Mouse (Mus musculus) bone marrow, adult 2 months (tissue): ENCODE measurements around the gene Btbd35f25. TPM values are rescaled to one million over a fixed set of nuclear protein-coding genes. Genes with fewer than 3 reads are reported as not detected.
"Not testable (repeated sequence)": the region's sequence is repeated elsewhere in the genome, so short reads cannot be mapped to it uniquely, and the experiment has no call there.

Experiments used
- H3K27ac ChIP-seq: fragments of 200-500 bp; 2 replicates; pipeline ENCODE4 v1.5.1; 2012; ENCODE audit warnings: low read depth, mild to moderate bottlenecking, control low read depth, inconsistent platforms, low read length; ENCODE audit not compliant: control insufficient read depth, poor library complexity, insufficient read depth
- H3K4me1 ChIP-seq: fragments of 200-500 bp; 2 replicates; pipeline ENCODE4 v1.6.1; 2011; ENCODE audit warnings: low read length; ENCODE audit not compliant: control insufficient read depth, insufficient read depth
- H3K4me3 ChIP-seq: fragments of 200-500 bp; replicated peaks from 2 replicates; pipeline ENCODE3; 2011; ENCODE audit warnings: mild to moderate bottlenecking, low read depth, low read length, control low read depth; ENCODE audit not compliant: control insufficient read depth
- CTCF ChIP-seq: fragments of 200-500 bp; IDR thresholded peaks from 2 replicates; pipeline ENCODE4 v1.5.1; 2011; ENCODE audit warnings: low read length, control low read depth; ENCODE audit not compliant: control insufficient read depth, insufficient read depth
- POLR2A ChIP-seq: fragments of 200-500 bp; IDR thresholded peaks from 2 replicates; pipeline ENCODE4 v1.6.1; 2011; ENCODE audit warnings: low read depth, mild to moderate bottlenecking, control low read depth, low read length, borderline replicate concordance; ENCODE audit not compliant: control insufficient read depth
- WGBS: fragments of 180-500 bp; shearing (Covaris S2); methylation state at CpG from one replicate; pipeline ENCODE4 v1.1.7; 2018; 5-methylcytosine and 5-hydroxymethylcytosine counted together
- polyA plus RNA-seq: library from polyadenylated mRNA; stranded (reverse); fragments of >200 nt; gene quantifications from 2 replicates; pipeline ENCODE4 v1.2.4, GENCODE M21; 2011; ENCODE audit warnings: low replicate concordance; ENCODE audit not compliant: missing spikeins, insufficient read depth, insufficient read length

The Btbd35f25 gene
- not detected in 2 replicates for polyA plus RNA-seq

GRCm38 (mm10) chrX:31717056-31717455 lies at the start of gene Btbd35f25:
TSS of gene Btbd35f25 (minus strand) at chrX:31717156.
- H3K4me1 ChIP-seq, H3K27ac ChIP-seq, H3K4me3 ChIP-seq: not testable (repeated sequence)
- WGBS: 79% methylated on average over 4 of the region's 4 CpGs

GRCm38 (mm10) chrX:31766255-31766654 lies 49.3 kb upstream of the Btbd35f25 start:
- H3K4me1 ChIP-seq: no peaks in the 10 kb centered on the region
- H3K4me3 ChIP-seq: no peak overlapping the region
- H3K27ac ChIP-seq: no peak overlapping the region
- TF ChIP-seq POLR2A (no peak), CTCF (no peak)

GRCm38 (mm10) chrX:31764001-31764400 lies 47.0 kb upstream of the Btbd35f25 start:
- TF ChIP-seq POLR2A (no peak), CTCF (no peak)
- 79% methylated on average over 1 of the region's 1 CpGs for WGBS
- Histone ChIP-seq H3K4me3 (no peak overlapping the region), H3K27ac (no peak overlapping the region), H3K4me1 (no peaks in the 10 kb centered on the region)

GRCm38 (mm10) chrX:31745079-31745478 lies 28.1 kb upstream of the Btbd35f25 start:
- Histone ChIP-seq H3K4me1 (no peaks in the 10 kb centered on the region), H3K27ac (no peak overlapping the region), H3K4me3 (no peak overlapping the region)
- TF ChIP-seq POLR2A: no peak
- TF ChIP-seq CTCF: no peak
- 76% methylated on average over 10 of the region's 10 CpGs for WGBS

GRCm38 (mm10) chrX:31736958-31737357 lies 20.0 kb upstream of the Btbd35f25 start:
- Histone ChIP-seq H3K4me3 (no peak overlapping the region), H3K27ac (no peak overlapping the region), H3K4me1 (no peaks in the 10 kb centered on the region)
- WGBS: 66% methylated on average over 6 of the region's 6 CpGs
- TF ChIP-seq CTCF (no peak), POLR2A (no peak)

Other genes starting within 250 kb of the Btbd35f25 start
- not detected in 2 replicates for gene Gm21883, start 142.9 kb downstream of the Btbd35f25 start, polyA plus RNA-seq
- not detected in 2 replicates for gene Spin2e, start 98.2 kb downstream of the Btbd35f25 start, polyA plus RNA-seq
- not detected in 2 replicates for gene Gm21637, start 244.9 kb upstream of the Btbd35f25 start, polyA plus RNA-seq